Mouse (Mus musculus) liver, embryonic 16.5 days (tissue): ENCODE data around the gene Gm44805. TPM values are rescaled to one million over a fixed set of nuclear protein-coding genes. Genes with fewer than 3 reads are reported as not detected.
A peak's percentile ranks its signal among the peaks of the same experiment; 100 is the strongest.

Experiments used
- ATAC-seq: fragments of 200-750 bp; cut with Nextera tagmentation; 2 replicates; pipeline ENCODE4 v1.8.0; 2017; ENCODE audit warnings: low read depth, mild to moderate bottlenecking, moderate number of reproducible peaks, moderate library complexity
- H3K27ac ChIP-seq: fragments of 300-500 bp; sonication (generic); 2 replicates; pipeline ENCODE4 v1.5.1; 2014; ENCODE audit warnings: mild to moderate bottlenecking, low read length
- H3K27me3 ChIP-seq: fragments of 300-500 bp; sonication (generic); 2 replicates; pipeline ENCODE4 v1.6.1; 2014; ENCODE audit warnings: low read depth, low read length, mixed read lengths; ENCODE audit not compliant: control insufficient read depth, insufficient read depth
- H3K36me3 ChIP-seq: fragments of 300-500 bp; sonication (generic); 2 replicates; pipeline ENCODE4 v1.6.1; 2014; ENCODE audit warnings: mild to moderate bottlenecking; ENCODE audit not compliant: control insufficient read depth, insufficient read depth
- H3K4me1 ChIP-seq: fragments of 300-500 bp; sonication (generic); 2 replicates; pipeline ENCODE4 v1.6.1; 2014; ENCODE audit warnings: low read depth, low read length, mixed read lengths; ENCODE audit not compliant: control insufficient read depth
- H3K4me2 ChIP-seq: fragments of 300-500 bp; sonication (generic); 2 replicates; pipeline ENCODE4 v1.6.1; 2014; ENCODE audit warnings: low read depth, low read length, mixed read lengths
- H3K4me3 ChIP-seq: fragments of 300-500 bp; sonication (generic); 2 replicates; pipeline ENCODE4 v1.5.1; 2014; ENCODE audit warnings: low read depth, mild to moderate bottlenecking, low read length
- H3K9ac ChIP-seq: fragments of 300-500 bp; sonication (generic); 2 replicates; pipeline ENCODE4 v1.6.1; 2014; ENCODE audit warnings: low read depth, low read length
- H3K9me3 ChIP-seq: fragments of 300-500 bp; sonication (generic); replicated peaks from 2 replicates; pipeline ENCODE4 v1.6.1; 2016; ENCODE audit warnings: low read length; ENCODE audit not compliant: control insufficient read depth
- WGBS: fragments of 180-500 bp; shearing (Covaris S2); extraction: QIAGEN DNeasy Blood & Tissue Kit; methylation state at CpG from one replicate; pipeline ENCODE4 v1.1.7; 2014; ENCODE audit not compliant: insufficient replicate concordance; 5-methylcytosine and 5-hydroxymethylcytosine counted together
- polyA plus RNA-seq: library from polyadenylated mRNA; unstranded; fragments of >200 nt; fragmentation: Nextera tagmentation; extraction: Ambion mirVana; gene quantifications from 2 replicates; pipeline ENCODE4 v1.2.1, GENCODE M21; 2015

Gm44805 gene
- polyA plus RNA-seq, 1 experiment from 2014 or later, result 35.3 TPM

- Histone ChIP-seq H3K4me2 (peak overlapping the region; percentile 87), H3K9me3 (no peaks in the 10 kb centered on the region), H3K4me3 (peak overlapping the region; percentile 98), H3K27me3 (no peaks in the 10 kb centered on the region), H3K9ac (peak overlapping the region; percentile 97), H3K36me3 (0 out of 2 replicates have a peak, but pooled peaks cover 2% of the 10 kb centered on the region), H3K4me1 (peaks cover 25% of the 10 kb centered on the region), H3K27ac (0 out of 2 replicates have a peak overlapping the region, but pooled peaks have one; percentile 71)
- ATAC-seq, result no peak
- 13% methylated on average over 8 of the region's 8 CpGs for WGBS
These were observed 17.3 kb downstream of the Gm44805 start for GRCm38 (mm10) chr7:19663940-19664339.

- H3K27ac ChIP-seq, result no peak overlapping the region
These were observed 28.6 kb downstream of the Gm44805 start for GRCm38 (mm10) chr7:19652614-19653013.

GRCm38 (mm10) chr7:19651063-19651786 is 30.0 kb downstream of the Gm44805 start:
- no peaks in the 10 kb centered on the region for H3K27me3 ChIP-seq
- 48% methylated on average over 6 of the region's 6 CpGs for WGBS
- no peak overlapping the region for H3K9ac ChIP-seq
- H3K36me3 ChIP-seq, result peaks cover 20% of the 10 kb centered on the region
- H3K4me2 ChIP-seq, result peak overlapping the region; percentile 11; the same call in 1 of the 2 replicates
- no peak overlapping the region for H3K4me3 ChIP-seq
- peak overlapping the region; percentile 12; the same call in 1 of the 2 replicates for H3K27ac ChIP-seq
- H3K9me3 ChIP-seq, result no peaks in the 10 kb centered on the region
- H3K4me1 ChIP-seq, result peaks cover 10% of the 10 kb centered on the region
- ATAC-seq, result peak; percentile 50; the same call in 1 of the 2 replicates

More at GRCm38 (mm10) chr7:19652614-19653013, 28.6 kb downstream of the Gm44805 start:
- Histone ChIP-seq H3K36me3 (peaks cover 20% of the 10 kb centered on the region), H3K27me3 (no peaks in the 10 kb centered on the region), H3K9ac (no peak overlapping the region), H3K9me3 (no peaks in the 10 kb centered on the region), H3K4me3 (no peak overlapping the region), H3K4me2 (no peak overlapping the region), H3K4me1 (peaks cover 10% of the 10 kb centered on the region)
- no peak for ATAC-seq
- WGBS, result 93% methylated on average over 2 of the region's 2 CpGs

- ATAC-seq, result no peak
- H3K4me3 ChIP-seq, result no peak overlapping the region
- peaks cover 47% of the 10 kb centered on the region for H3K36me3 ChIP-seq
- no peak overlapping the region for H3K9ac ChIP-seq
- H3K9me3 ChIP-seq, result no peaks in the 10 kb centered on the region
- H3K4me1 ChIP-seq, result no peaks in the 10 kb centered on the region
- WGBS, result 76% methylated on average over 4 of the region's 4 CpGs
- H3K27ac ChIP-seq, result no peak overlapping the region
- no peaks in the 10 kb centered on the region for H3K27me3 ChIP-seq
- no peak overlapping the region for H3K4me2 ChIP-seq
These were observed 40.0 kb downstream of the Gm44805 start for GRCm38 (mm10) chr7:19641223-19641622.

- Histone ChIP-seq H3K4me3 (no peak overlapping the region), H3K36me3 (peaks cover 40% of the 10 kb centered on the region), H3K27me3 (no peaks in the 10 kb centered on the region), H3K27ac (no peak overlapping the region), H3K4me2 (no peak overlapping the region), H3K9ac (no peak overlapping the region), H3K4me1 (peaks cover 25% of the 10 kb centered on the region), H3K9me3 (no peaks in the 10 kb centered on the region)
- no peak for ATAC-seq
- WGBS, result 74% methylated on average over 11 of the region's 11 CpGs
These were observed 46.0 kb downstream of the Gm44805 start for GRCm38 (mm10) chr7:19635074-19635827.

GRCm38 (mm10) chr7:19634591-19634990 is 46.6 kb downstream of the Gm44805 start:
- 87% methylated on average over 2 of the region's 2 CpGs for WGBS
- no peak for ATAC-seq
- Histone ChIP-seq H3K4me3 (no peak overlapping the region), H3K4me2 (no peak overlapping the region), H3K27me3 (no peaks in the 10 kb centered on the region), H3K9me3 (no peaks in the 10 kb centered on the region), H3K36me3 (peaks cover 36% of the 10 kb centered on the region), H3K27ac (no peak overlapping the region), H3K9ac (no peak overlapping the region), H3K4me1 (peaks cover 27% of the 10 kb centered on the region)

GRCm38 (mm10) chr7:19633855-19634254 is 47.4 kb downstream of the Gm44805 start:
- Histone ChIP-seq H3K27ac (no peak overlapping the region), H3K9me3 (no peaks in the 10 kb centered on the region), H3K4me3 (no peak overlapping the region), H3K4me2 (no peak overlapping the region), H3K4me1 (peaks cover 33% of the 10 kb centered on the region), H3K27me3 (no peaks in the 10 kb centered on the region), H3K9ac (no peak overlapping the region), H3K36me3 (peaks cover 33% of the 10 kb centered on the region)
- no peak for ATAC-seq
- WGBS, result 82% methylated on average over 15 of the region's 15 CpGs

- peaks cover 33% of the 10 kb centered on the region for H3K36me3 ChIP-seq
- H3K9me3 ChIP-seq, result no peaks in the 10 kb centered on the region
- H3K9ac ChIP-seq, result no peak overlapping the region
- ATAC-seq, result no peak
- 81% methylated on average over 17 of the region's 17 CpGs for WGBS
- H3K27ac ChIP-seq, result peak overlapping the region; percentile 50
- peaks cover 37% of the 10 kb centered on the region for H3K4me1 ChIP-seq
- H3K4me2 ChIP-seq, result peak overlapping the region; percentile 24; the same call in 1 of the 2 replicates
- H3K4me3 ChIP-seq, result no peak overlapping the region
- H3K27me3 ChIP-seq, result no peaks in the 10 kb centered on the region
These were observed 48.0 kb downstream of the Gm44805 start for GRCm38 (mm10) chr7:19633197-19633596.

- peak; percentile 47 for ATAC-seq
- Histone ChIP-seq H3K27me3 (no peaks in the 10 kb centered on the region), H3K27ac (peak overlapping the region; percentile 50), H3K36me3 (peaks cover 31% of the 10 kb centered on the region), H3K9ac (no peak overlapping the region), H3K4me2 (peak overlapping the region; percentile 24), H3K4me1 (peaks cover 39% of the 10 kb centered on the region), H3K9me3 (no peaks in the 10 kb centered on the region), H3K4me3 (no peak overlapping the region)
These were observed 48.5 kb downstream of the Gm44805 start for GRCm38 (mm10) chr7:19632720-19633119.
